Mouse (Mus musculus): ENCODE results near the gene Papolg.
"Not testable (repeated sequence)": the region's sequence is repeated elsewhere in the genome, so short reads cannot be mapped to it uniquely, and the experiment has no call there.

The Papolg gene

DNA sequence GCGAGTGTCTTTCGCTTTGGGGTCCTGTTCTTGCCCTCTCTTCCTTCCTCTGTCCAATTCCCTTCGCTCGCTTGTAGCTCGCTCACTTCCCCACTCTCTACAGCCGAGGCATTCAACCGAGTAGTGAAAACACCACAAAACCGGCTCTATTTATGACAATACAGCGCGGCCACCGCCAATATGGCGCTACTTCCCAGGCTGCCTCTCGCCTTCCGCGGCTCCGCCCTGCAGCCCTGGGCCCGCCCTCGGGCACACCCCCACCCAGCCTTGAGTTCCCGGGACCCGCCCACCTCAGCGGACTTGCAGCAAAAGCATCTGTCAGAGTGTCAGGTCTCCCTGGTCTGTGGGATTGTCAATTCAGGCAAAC, at the start of gene Papolg:
Gene Papolg (minus strand): TSS at position 194 of the 367 bp plus-strand sequence.
- peak; percentile 83 to 87 for DNase-seq (ENCODE audit: low spot score in 2 of 2)

DNA sequence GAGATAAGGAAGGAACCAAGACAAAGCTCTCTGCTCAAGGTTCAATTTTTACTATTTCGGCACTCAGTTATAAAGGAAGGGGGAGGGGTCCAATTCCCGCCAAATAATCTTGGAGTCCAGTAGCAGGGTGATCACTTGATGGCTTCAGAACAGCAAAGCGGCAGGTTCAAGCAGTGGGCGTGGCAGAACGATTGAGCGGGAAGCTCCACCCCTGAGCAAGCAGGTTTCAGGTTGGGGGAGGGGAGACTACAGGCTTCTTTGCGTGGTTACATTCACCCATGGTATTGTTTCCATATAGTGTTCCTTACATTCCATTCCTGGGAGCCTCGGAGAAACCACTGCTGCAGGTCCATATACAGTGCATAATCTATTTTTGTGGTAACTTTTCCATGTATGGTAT, 33.1 kb upstream of the Papolg start:
- not testable (repeated sequence) for DNase-seq (ENCODE audit: low spot score in 2 of 2)

DNA sequence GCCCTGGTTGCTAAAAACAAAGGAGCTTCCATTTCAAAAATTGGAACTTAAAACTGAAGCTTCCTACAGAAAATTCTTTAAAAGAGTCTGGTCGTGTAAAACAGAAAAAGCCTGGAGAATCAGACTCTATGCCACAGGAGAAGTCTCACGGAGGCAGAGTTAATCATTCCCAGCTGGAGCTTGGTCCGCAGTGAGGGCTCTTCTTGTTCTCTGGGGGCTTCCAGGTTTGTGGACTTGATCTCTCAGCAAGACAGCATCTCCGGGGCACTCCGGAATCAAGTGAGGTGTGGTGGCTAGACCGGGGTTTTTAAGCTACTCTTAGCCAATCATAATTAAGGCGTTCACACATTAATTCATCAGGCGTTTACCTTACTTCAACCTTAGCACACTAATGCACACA, 32.6 kb upstream of the Papolg start:
- DNase-seq (ENCODE audit: low spot score in 2 of 2): no peak

DNA sequence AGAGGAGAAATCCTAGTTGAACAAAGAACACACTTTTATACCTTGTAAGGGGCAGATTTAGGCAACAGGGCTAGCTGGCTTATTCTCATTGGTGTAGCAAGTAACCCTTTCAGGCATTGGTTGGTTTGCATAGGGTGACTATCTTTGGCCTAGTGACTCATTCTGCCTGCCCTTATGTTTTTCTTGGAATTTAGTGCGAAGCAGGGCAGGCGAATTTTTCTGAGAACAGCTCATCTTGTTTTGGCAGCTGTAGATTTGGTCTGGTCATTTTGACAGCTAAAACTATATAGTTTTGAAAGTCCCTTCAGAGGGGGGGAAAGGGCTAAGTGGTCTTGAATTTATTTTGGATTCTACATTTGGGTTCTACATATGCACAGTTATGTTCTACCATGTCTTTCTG, 18.8 kb upstream of the Papolg start:
- not testable (repeated sequence) for DNase-seq (ENCODE audit: low spot score in 2 of 2)

DNA sequence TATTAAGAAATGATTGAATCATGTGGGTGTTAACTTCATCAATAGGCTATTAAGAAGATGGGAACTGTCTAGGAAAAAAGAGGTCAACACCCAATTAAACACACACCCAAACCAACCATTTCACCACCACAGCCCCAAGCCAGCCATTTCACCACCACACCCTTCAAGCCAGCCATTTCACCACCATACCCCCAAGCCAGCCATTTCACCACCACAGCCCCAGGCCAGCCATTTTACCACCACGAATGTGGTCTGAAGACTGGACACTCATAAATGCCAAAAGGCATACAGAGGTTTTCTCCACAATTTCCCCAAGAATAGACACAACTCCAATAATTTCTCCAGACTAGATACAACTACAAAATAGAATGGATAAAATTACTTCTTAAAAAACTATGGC, 8.9 kb upstream of the Papolg start:
- DNase-seq (ENCODE audit: low spot score in 2 of 2): no peak

DNA sequence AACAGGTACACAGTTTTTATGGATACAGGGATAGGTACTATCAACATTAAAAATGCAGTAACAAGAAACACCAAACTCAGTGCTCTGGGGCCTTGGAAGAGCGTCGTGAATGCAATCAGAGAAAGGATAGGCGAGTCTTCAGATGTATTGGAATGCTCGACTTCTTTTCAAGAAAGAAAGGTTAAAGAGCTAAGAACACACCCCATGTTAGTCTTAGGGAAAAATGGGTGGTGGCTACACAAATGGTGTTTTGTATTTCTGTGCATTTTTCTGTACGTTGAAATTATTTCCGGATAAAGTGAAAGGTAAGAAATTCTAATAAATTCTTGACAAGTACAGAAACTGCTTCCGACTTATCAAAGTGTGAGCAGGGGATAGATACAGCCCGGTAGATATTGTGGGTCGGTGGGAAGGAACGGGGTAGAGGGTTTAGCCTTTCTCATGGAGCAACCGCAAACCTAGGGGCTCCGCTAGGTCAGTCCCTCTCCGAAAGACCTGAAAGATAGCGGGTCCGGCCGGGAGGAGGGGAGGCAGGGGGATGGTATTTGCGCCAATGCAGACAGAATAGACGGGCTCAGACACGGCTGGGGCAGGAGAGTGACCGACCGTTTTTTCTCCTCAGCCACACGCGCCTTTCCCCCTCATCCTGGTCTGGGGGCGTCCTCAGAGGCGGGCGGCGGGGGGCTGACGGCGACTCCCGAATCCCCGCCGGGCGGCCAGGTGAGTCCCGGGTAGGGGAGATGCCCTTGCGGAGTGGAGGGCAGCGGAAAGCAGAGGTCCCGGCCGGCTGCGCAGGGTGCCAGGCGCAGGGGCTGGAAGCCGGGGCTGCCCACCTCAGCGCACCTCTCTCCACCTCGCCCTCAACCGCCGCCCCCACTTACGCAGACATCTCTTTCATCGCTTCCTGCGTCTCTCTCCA, 653 bp downstream of the Papolg start:
- no peak for DNase-seq (ENCODE audit: low spot score in 2 of 2)

DNA sequence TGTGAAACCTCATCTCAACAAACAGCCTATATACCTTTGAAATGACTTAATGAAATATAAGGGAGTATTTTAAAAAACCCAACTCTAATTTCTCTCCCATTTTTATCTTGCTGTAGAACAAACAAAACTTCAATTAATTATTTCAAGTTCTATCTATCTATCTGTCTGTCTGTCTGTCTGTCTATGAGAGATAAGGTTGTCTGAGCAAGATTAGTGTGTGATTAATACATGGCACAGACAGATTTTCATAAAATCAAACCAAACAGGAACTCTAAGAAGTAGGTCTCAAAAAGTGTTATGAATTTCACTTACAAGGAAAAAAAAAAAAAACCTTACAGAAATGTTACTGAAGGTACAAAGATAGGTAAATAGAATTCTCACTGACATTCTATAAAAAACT, 1.5 kb downstream of the Papolg start:
- DNase-seq (ENCODE audit: low spot score in 2 of 2): no peak

DNA sequence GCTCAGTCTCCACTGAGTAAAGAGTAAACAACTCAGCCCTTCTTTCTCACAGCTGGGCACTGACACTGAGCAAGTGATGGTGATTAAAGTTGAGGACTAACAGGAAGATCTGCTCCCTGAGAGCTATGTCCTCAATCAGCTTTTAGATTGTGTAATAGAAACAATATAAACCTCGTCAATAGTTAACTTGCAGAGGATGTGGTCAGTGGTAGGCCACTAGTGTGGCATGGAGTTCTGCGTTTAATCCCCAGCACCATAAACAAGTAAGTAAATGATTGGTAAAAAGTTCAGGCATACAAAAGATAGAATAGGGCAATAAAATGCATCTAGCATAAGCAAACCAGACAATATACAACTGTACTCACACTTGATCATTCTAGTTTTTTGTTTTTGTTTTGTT, 30.7 kb downstream of the Papolg start:
- DNase-seq (ENCODE audit: low spot score in 2 of 2): no peak

DNA sequence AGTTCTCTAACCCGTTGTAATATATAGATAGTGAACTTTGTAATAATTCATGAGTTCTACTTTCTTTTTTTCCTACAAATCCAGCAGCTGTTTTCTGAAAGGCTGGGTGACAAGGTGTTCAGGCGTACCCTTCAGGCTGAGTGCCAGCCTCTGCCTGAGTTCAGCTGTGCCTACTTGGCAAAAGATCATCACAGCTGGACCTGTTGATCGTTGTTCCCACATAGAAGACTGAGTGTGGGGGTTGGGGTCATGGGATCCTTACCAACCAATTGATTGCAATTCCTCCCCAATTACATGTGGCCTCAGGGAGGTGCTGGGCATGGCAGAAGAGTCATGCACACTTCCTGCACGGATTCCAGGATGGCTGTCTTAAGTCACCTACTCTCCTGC, 38.3 kb downstream of the Papolg start:
- DNase-seq (ENCODE audit: low spot score in 2 of 2): no peak

DNA sequence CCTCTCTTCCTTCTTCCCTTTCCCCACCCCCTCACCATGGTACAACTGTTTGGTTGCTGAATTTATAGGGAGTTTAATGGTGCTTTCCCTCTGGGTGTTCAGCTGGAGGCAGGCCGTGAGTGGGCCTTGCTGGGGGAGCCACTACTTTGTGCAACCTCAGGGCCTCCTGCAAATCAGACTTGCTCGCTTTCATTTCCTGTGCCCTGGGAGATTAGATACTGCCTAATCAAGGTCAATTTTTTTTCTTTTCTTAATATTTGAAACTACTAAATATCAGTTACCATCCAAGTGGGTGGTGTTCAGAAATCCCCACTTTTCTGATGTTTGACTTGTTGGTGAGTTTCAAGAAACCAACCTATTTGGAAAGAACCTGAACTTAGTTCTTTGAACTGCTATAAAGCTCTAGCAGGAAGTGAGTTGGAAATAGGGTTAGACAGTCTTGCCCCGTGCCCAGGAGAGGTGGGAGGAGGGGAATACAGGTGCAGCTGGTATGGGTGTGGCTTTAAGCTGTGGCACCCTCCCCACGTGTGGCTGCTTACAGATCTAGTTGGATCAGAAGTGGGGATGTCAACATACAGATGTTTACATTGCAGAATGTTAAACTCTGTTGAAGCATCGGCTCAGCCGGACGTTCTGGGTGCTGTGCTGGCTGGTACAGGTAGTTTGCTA, 38.9 kb downstream of the Papolg start:
- no peak for DNase-seq (ENCODE audit: low spot score in 2 of 2)

DNA sequence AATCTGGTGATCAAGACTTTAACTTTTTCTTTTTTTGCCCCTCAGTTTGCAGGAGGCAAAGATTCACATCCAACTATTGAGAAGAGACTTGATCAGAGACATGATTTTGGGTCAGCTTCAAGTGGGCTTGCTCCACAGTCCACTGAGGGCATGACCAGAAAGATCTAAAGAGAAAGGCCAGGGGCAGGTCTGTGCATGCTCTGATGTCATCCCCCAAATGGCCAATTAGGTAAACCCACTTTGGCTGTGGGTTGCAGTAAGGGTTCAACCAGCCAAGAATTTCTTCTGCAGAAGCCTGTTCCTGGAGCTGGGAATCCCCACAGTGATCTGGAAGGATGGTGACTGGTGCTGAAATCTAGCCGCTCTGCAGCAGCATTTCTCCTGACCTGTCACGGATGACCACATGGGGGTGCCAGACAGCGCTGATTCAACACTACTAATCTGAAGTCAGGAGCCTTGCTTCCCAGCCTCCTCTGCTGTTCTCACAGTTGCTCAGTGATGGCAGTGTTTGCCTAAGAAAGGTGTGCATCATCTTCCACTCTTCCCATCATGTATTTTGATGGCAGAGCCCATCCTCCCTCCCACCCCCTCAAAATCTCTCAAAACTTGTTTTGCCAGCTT, 39.8 kb downstream of the Papolg start:
- peak; percentile 28 to 54 for DNase-seq (ENCODE audit: low spot score in 2 of 2)

DNA sequence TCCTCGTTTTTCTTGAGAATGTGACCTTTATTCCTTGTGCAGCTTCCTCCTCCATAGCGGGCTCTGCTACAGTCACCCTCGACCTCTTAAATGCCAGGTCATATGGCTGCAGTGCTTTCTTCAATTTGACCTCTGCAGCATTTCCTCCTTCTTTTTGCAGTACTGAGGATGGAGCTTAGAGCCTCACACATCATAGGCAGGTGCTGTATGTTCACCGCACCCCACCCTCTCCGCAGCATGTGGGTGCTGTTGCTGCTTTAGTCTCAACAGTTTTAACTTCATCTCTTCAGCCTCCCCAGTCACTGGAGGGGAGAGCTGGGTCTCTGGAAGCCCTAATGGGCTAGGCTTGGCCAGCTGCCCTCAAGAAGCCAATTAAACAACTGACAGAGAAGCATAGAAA, 41.7 kb downstream of the Papolg start:
- no peak for DNase-seq (ENCODE audit: low spot score in 2 of 2)

DNA sequence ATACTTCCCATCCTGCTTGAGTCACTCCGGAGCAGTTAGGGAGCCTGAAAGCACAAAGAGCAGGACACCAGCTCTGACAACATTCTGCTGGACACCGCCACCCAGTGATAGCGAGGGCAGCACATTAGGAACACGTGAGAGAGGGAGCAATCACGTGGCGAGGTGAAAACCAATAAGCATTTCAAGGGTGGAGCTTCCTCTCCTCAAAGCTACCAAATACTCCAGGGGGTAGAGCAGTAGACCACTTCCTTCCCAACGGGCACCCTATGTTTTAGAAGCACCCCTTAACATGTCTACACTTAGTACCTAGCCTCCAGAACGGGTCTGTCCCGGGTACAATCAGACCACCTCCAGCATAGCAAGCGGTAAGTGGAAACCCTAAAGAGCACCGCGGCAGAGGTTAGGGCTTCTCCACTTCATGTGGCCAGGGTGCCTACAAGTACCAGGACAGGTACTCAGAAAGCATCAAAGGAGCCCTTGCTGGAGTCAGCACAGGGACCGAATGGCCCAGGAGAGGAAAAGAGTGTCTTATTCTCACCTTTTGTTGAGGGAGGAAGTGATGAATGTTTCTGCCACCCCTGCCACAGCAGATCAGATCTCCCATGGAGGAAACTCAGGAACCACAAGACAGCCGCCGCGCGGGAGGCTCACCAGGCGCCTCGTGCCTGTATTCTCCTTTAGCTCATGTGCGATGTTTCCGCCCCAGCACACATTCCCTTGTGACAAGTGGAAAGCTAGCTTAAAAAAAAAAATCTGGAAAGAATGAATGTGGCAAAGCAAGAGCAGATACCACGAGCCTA, 48.8 kb downstream of the Papolg start:
- DNase-seq (ENCODE audit: low spot score in 2 of 2): no peak

DNA sequence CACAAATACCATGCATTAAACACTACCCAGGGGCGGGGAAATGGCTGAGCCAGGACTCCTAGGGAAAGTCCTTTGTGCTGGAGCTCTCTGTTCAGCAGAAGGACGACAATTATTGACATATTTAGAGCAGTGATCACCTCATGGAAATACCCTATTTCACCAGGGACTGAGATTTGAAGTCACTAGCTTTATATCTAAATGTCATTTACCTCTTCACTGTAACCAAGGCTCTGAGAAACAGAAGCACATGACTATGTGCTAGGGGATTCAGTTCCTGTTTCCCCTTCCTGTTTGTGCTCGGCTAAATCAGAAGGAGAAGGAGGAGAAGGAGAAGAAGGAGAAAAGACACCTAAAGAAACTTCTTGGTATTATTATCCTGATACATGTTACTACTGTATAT, 71.8 kb downstream of the Papolg start:
- DNase-seq (ENCODE audit: low spot score in 2 of 2): no peak

DNA sequence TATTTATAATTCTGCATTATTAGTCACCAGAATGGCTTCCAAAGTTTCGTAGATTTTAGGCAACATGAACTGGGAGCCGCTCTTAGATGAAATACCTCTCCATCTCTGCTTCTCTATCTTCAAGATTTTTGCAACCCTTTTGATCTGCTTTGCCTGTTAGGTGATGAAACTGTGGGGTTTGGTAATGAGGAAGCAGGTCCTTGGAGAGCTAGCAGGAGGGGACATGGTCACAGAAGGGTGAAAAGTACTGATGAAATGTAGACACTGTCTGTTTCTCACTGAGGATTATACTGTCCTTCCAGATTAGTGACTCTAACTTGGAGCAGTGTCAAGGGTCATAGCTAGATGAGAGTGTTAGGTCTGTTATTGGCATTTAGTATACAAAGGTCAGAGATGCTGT, 73.4 kb downstream of the Papolg start:
- no peak for DNase-seq (ENCODE audit: low spot score in 2 of 2)

DNA sequence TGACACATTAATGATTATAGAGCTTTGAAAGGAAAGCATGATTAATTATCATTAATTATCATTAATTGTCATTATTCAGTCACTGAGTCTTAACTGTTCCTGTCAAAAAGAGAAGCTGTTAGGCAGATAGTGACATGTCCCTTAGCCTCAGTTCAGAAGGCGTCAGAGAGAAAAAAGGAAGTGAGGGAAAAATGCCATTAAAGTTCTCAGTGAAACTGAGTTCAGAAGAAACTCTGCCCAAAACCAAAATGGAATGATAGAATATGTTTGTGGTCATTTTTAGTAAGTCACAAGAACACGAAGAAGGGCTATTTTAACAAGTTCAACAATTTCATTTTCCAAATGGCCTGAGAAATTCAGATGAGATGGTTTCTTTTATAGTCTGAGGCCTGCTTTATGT, 74.1 kb downstream of the Papolg start:
- no peak for DNase-seq (ENCODE audit: low spot score in 2 of 2)

DNA sequence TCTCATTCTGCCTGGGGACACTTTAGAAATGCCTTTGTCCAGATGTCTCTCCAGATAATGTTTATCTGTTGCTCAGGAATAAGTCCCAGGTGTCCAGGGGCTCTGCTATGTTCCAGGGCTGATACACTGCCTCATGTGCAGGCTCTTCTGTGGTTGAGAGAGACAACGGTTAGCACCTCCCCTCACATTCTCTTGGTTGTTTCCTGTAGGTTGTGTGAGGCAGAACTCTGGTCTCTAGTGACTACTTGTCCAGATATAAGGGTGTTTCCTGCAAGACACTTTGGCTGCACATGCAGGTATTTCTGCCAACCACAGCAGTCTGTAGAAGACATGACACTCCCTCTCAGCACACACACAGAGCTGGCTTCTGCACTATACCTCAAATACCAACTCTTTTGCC, 76.3 kb downstream of the Papolg start:
- no peak for DNase-seq (ENCODE audit: low spot score in 2 of 2)
